Mouse (Mus musculus) stomach, embryonic 16.5 days (tissue): ENCODE results near the gene 6820408C15Rik. TPM values are rescaled to one million over a fixed set of nuclear protein-coding genes. Genes with fewer than 3 reads are reported as not detected.
A peak's percentile ranks its signal among the peaks of the same experiment; 100 is the strongest.

Experiments
- ATAC-seq: fragments of 200-750 bp; cut with Nextera tagmentation; 2 replicates; pipeline ENCODE4 v1.8.0; 2017; ENCODE audit warnings: moderate number of reproducible peaks, moderate TSS enrichment; ENCODE audit not compliant: insufficient read depth, low FRiP score
- H3K27ac ChIP-seq: fragments of 300-500 bp; sonication (generic); 2 replicates; pipeline ENCODE4 v1.5.1; 2014; ENCODE audit warnings: low read length
- H3K27me3 ChIP-seq: fragments of 300-500 bp; sonication (generic); 2 replicates; pipeline ENCODE4 v1.6.1; 2014; ENCODE audit warnings: low read length, control low read depth, mixed read lengths; ENCODE audit not compliant: control insufficient read depth, insufficient read depth
- H3K36me3 ChIP-seq: fragments of 300-500 bp; sonication (generic); 2 replicates; pipeline ENCODE4 v1.6.1; 2014; ENCODE audit warnings: low read length; ENCODE audit not compliant: control insufficient read depth, insufficient read depth
- H3K4me1 ChIP-seq: fragments of 300-500 bp; sonication (generic); 2 replicates; pipeline ENCODE4 v1.6.1; 2014; ENCODE audit warnings: low read length, control low read depth, mixed read lengths; ENCODE audit not compliant: control insufficient read depth, insufficient read depth
- H3K4me2 ChIP-seq: fragments of 300-500 bp; sonication (generic); 2 replicates; pipeline ENCODE4 v1.6.1; 2014; ENCODE audit warnings: low read depth, low read length, mixed read lengths
- H3K4me3 ChIP-seq: fragments of 300-500 bp; sonication (generic); replicated peaks from 2 replicates; pipeline ENCODE4 v1.5.1; 2014; ENCODE audit warnings: mild to moderate bottlenecking, low read length
- H3K9ac ChIP-seq: fragments of 300-500 bp; sonication (generic); 2 replicates; pipeline ENCODE4 v1.6.1; 2014; ENCODE audit warnings: low read length
- H3K9me3 ChIP-seq: fragments of 300-500 bp; sonication (generic); replicated peaks from 2 replicates; pipeline ENCODE4 v1.6.1; 2016; ENCODE audit warnings: low read length, control low read depth; ENCODE audit not compliant: control insufficient read depth
- whole genome bisulfite sequencing: fragments of 180-500 bp; shearing (Covaris S2); extraction: QIAGEN DNeasy Blood & Tissue Kit; methylation state at CpG from one replicate; pipeline ENCODE4 v1.1.7; 2014; 5-methylcytosine and 5-hydroxymethylcytosine counted together
- polyA plus RNA-seq: library from polyadenylated mRNA; unstranded; fragments of >200 nt; fragmentation: Nextera tagmentation; extraction: Ambion mirVana; gene quantifications from 2 replicates; pipeline ENCODE4 v1.2.1, GENCODE M21; 2015

The 6820408C15Rik gene
- polyA plus RNA-seq, result 0.26 and 0.79 TPM in 2 replicates

DNA sequence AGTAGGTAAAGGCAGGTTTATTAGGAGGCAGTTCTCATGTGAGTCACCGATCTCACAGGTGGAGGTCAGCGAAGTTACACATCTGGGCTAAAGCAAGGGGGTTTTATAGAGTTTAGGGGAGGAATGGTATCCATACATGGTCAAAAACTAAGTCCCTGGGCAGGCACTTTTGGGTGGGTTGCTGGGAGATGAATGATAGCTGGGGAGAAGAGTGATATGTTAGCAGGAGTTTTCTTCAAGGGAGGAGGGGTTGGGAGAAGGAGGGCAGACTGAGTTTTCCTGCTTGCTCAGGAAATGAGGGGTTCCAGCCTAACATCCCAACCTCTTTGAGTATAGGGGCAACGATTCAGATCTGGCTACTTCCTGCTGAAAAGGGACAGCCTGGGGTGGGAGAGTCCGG lies at the start of gene 6820408C15Rik:
TSS of gene 6820408C15Rik (plus strand) at position 301 of the 400 bp plus-strand sequence.
- WGBS, result 24% methylated on average over 4 of the region's 4 CpGs
- H3K9me3 ChIP-seq, result peaks cover 6% of the 10 kb centered on the region; the same call in 1 of the 2 replicates
- peak within 1 kb of the TSS; percentile 87 for H3K4me2 ChIP-seq
- H3K4me1 ChIP-seq, result peaks cover 25% of the 10 kb centered on the region
- H3K4me3 ChIP-seq, result peak within 1 kb of the TSS; percentile 88
- no peak for ATAC-seq
- H3K9ac ChIP-seq, result peak within 1 kb of the TSS; percentile 98
- peak within 1 kb of the TSS; percentile 99 for H3K27ac ChIP-seq
- no peaks in the 10 kb centered on the region for H3K27me3 ChIP-seq
- 0 out of 2 replicates have a peak, but pooled peaks cover 4% of the 10 kb centered on the region for H3K36me3 ChIP-seq

- Histone ChIP-seq H3K4me3 (no peak overlapping the region), H3K27ac (no peak overlapping the region), H3K4me1 (no peaks in the 10 kb centered on the region), H3K36me3 (no peaks in the 10 kb centered on the region), H3K27me3 (no peaks in the 10 kb centered on the region), H3K4me2 (no peak overlapping the region), H3K9me3 (no peaks in the 10 kb centered on the region), H3K9ac (no peak overlapping the region; the same call in 1 of the 2 replicates)
- no peak for ATAC-seq
- 75% methylated on average over 5 of the region's 5 CpGs for whole genome bisulfite sequencing
Measured at GRCm38 (mm10) chr2:152367917-152368316, 47.5 kb upstream of the 6820408C15Rik start.

GRCm38 (mm10) chr2:152368532-152369140 lies 46.8 kb upstream of the 6820408C15Rik start:
- no peaks in the 10 kb centered on the region for H3K27me3 ChIP-seq
- peak overlapping the region; percentile 23; the same call in 1 of the 2 replicates for H3K4me2 ChIP-seq
- no peak for ATAC-seq
- H3K4me3 ChIP-seq, result no peak overlapping the region
- no peaks in the 10 kb centered on the region for H3K36me3 ChIP-seq
- H3K9ac ChIP-seq, result no peak overlapping the region
- H3K9me3 ChIP-seq, result no peaks in the 10 kb centered on the region
- WGBS, result 28% methylated on average over 14 of the region's 14 CpGs
- no peaks in the 10 kb centered on the region for H3K4me1 ChIP-seq
- H3K27ac ChIP-seq, result no peak overlapping the region

DNA sequence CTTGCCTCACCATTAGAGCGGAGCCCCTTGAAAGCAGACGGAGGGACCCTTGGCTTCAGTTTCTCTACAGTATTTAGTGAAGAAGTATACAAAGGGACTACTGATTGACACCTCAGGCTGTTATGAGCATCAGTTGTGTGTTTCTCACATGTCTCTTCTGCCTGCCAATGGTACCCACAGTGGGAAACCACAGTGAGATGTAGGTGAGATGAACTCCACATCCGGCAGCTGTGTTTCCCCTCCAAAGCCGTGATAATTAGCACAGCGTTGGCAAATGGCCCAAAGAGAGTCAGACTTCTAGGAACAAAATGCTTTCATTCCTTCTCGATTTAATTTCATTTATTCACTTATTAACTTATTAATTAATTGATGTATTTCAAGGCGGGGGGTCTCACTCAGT lies 43.3 kb upstream of the 6820408C15Rik start:
- Histone ChIP-seq H3K27me3 (peaks cover 16% of the 10 kb centered on the region; the same call in 1 of the 2 replicates), H3K9me3 (no peaks in the 10 kb centered on the region), H3K27ac (no peak overlapping the region), H3K36me3 (no peaks in the 10 kb centered on the region), H3K9ac (no peak overlapping the region), H3K4me3 (no peak overlapping the region), H3K4me1 (no peaks in the 10 kb centered on the region), H3K4me2 (no peak overlapping the region)
- 76% methylated on average over 7 of the region's 7 CpGs for WGBS
- no peak for ATAC-seq

DNA sequence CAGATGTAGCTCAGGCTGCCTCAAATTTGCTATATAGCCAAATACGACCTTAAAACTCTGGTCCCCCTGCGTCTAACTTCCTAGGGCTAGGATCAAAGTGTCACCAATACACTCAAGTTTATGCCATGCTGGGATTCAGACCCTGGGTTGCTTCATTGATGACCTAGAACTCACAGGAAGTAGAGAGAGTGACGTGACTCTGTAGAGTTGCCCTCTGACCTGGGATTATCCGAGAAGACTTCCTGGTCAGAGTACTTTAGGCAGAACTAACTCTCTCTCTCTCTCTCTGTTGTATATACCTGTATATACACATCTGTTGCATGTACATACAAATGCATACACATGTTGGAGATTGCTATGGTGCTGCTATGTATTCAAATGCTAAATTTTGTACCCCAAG lies 42.7 kb upstream of the 6820408C15Rik start:
- Histone ChIP-seq H3K27me3 (peaks cover 16% of the 10 kb centered on the region; the same call in 1 of the 2 replicates), H3K4me2 (no peak overlapping the region), H3K4me3 (no peak overlapping the region), H3K9ac (no peak overlapping the region), H3K9me3 (no peaks in the 10 kb centered on the region), H3K27ac (no peak overlapping the region), H3K4me1 (no peaks in the 10 kb centered on the region), H3K36me3 (no peaks in the 10 kb centered on the region)
- ATAC-seq, result no peak
- WGBS, result 52% methylated on average over 4 of the region's 4 CpGs

GRCm38 (mm10) chr2:152373547-152373946 lies 41.8 kb upstream of the 6820408C15Rik start:
- Histone ChIP-seq H3K4me2 (no peak overlapping the region), H3K27me3 (peaks cover 16% of the 10 kb centered on the region; the same call in 1 of the 2 replicates), H3K9me3 (no peaks in the 10 kb centered on the region), H3K9ac (no peak overlapping the region), H3K4me1 (no peaks in the 10 kb centered on the region), H3K27ac (no peak overlapping the region), H3K36me3 (no peaks in the 10 kb centered on the region), H3K4me3 (no peak overlapping the region)
- WGBS, result 74% methylated on average over 9 of the region's 9 CpGs
- ATAC-seq, result no peak

- peak overlapping the region; percentile 23; the same call in 1 of the 2 replicates for H3K4me2 ChIP-seq
- ATAC-seq, result no peak
- H3K27me3 ChIP-seq, result peaks cover 16% of the 10 kb centered on the region; the same call in 1 of the 2 replicates
- no peaks in the 10 kb centered on the region for H3K9me3 ChIP-seq
- H3K9ac ChIP-seq, result peak overlapping the region; percentile 40; the same call in 1 of the 2 replicates
- no peaks in the 10 kb centered on the region for H3K36me3 ChIP-seq
- WGBS, result 11% methylated on average over 21 of the region's 21 CpGs
- H3K27ac ChIP-seq, result no peak overlapping the region
- H3K4me3 ChIP-seq, result no peak overlapping the region
- H3K4me1 ChIP-seq, result no peaks in the 10 kb centered on the region
Measured at GRCm38 (mm10) chr2:152375652-152376344, 39.6 kb upstream of the 6820408C15Rik start.

DNA sequence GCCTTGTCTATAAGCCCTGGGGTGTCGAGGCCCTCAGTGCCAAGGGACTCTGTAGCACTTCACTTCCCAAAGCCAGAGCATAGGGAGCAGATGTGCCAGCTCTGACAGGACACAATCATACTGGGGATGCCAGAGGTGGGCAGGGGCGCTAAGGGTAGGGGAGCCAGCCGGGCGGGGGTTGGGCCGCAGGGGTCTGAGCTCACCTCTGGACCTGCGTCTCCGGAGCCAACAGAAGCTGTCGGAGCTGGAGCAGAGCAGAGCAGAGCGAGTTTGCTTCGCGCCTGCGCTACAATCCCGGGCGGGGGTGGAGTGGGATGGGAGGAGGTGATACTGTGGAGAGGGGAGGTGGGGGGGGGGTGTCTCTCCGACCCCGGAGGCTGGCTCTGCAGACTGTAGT lies 39.0 kb upstream of the 6820408C15Rik start, which contains the start of gene Nrsn2:
TSS of gene Nrsn2 (minus strand) at position 294 of the 397 bp plus-strand sequence.
- no peaks in the 10 kb centered on the region for H3K9me3 ChIP-seq
- H3K9ac ChIP-seq, result peak within 1 kb of the TSS; percentile 40; the same call in 1 of the 2 replicates
- peaks cover 16% of the 10 kb centered on the region; the same call in 1 of the 2 replicates for H3K27me3 ChIP-seq
- peak within 1 kb of the TSS; percentile 23; the same call in 1 of the 2 replicates for H3K4me2 ChIP-seq
- 3% methylated on average over 16 of the region's 16 CpGs for WGBS
- no peaks in the 10 kb centered on the region for H3K4me1 ChIP-seq
- H3K27ac ChIP-seq, result no peak within 1 kb of the TSS
- H3K36me3 ChIP-seq, result no peaks in the 10 kb centered on the region
- peak; percentile 42 for ATAC-seq
- H3K4me3 ChIP-seq, result no peak within 1 kb of the TSS

- no peaks in the 10 kb centered on the region for H3K36me3 ChIP-seq
- WGBS, result 80% methylated on average over 4 of the region's 4 CpGs
- H3K4me3 ChIP-seq, result no peak overlapping the region
- no peak overlapping the region for H3K4me2 ChIP-seq
- H3K9me3 ChIP-seq, result no peaks in the 10 kb centered on the region
- H3K27me3 ChIP-seq, result no peaks in the 10 kb centered on the region
- no peaks in the 10 kb centered on the region for H3K4me1 ChIP-seq
- H3K27ac ChIP-seq, result no peak overlapping the region
- ATAC-seq, result no peak
- H3K9ac ChIP-seq, result no peak overlapping the region
Measured at GRCm38 (mm10) chr2:152384191-152384590, 31.2 kb upstream of the 6820408C15Rik start.
